Mouse (Mus musculus): ENCODE results near the gene St3gal4. TPM values are rescaled to one million over a fixed set of nuclear protein-coding genes. Genes with fewer than 3 reads are reported as not detected.

Gene St3gal4
- total RNA-seq, 2 experiments from 2014 or later, result 24.1 to 26.0 TPM

- peak in 1 of 2 experiments; percentile 43 for DNase-seq
These were observed 9.9 kb upstream of the St3gal4 start for GRCm38 (mm10) chr9:35128995-35129418.

GRCm38 (mm10) chr9:35128564-35128963, 9.5 kb upstream of the St3gal4 start:
- DNase-seq, result no peak

- no peak for DNase-seq
These were observed 8.5 kb upstream of the St3gal4 start for GRCm38 (mm10) chr9:35127561-35127960.

- peak; percentile 65 to 79 for DNase-seq
These were observed 8.1 kb upstream of the St3gal4 start for GRCm38 (mm10) chr9:35127147-35127546.

GRCm38 (mm10) chr9:35124678-35124955, 5.5 kb upstream of the St3gal4 start:
- DNase-seq, result no peak

DNA sequence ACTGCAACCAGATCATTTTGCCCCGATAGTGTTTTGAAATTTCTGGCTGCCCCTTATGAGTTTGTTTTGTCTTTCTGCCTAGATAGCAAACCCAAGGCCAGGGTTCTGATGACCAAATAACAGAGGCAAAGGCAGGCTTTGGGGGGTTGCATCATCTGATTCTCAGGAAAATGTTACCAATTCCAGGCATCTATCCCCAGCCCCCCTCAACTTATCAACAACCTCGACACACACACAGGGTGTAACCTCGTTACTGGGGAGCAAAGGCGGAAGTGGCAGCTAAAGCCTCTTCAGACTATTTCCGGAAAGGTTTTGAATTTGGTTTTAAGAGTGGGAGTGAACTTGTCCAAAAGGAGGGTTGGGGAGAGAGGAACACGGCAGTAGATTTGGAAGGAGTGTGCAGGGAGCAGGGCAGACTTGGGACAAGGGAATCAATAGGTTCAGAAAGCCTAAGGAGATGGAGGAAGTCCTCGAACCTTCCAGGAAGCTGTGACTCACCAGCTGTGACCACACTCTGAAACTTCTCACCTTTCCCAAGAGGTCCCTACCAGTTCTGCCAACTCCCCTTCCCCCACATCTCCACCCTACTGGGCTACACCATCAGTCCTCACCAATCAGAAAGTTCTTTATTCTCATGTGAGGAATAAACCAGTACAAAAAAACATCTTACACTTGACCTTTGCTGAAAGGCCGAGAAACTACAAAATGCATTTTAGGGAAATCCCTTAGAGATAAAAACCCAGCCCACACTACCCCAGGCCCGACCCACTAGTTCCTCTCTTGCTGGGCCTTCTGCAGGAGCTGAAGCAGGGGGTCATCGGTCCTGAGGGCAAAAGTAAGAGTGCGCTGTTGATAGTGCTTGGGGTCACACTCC, 5.0 kb upstream of the St3gal4 start:
- peak; percentile 39 to 45 for DNase-seq

GRCm38 (mm10) chr9:35123456-35123803, 4.4 kb upstream of the St3gal4 start:
- DNase-seq, result no peak

- DNase-seq, result no peak
These were observed 3.6 kb upstream of the St3gal4 start for GRCm38 (mm10) chr9:35122551-35123266.

GRCm38 (mm10) chr9:35118563-35118962, 505 bp downstream of the St3gal4 start:
- DNase-seq, result no peak

DNA sequence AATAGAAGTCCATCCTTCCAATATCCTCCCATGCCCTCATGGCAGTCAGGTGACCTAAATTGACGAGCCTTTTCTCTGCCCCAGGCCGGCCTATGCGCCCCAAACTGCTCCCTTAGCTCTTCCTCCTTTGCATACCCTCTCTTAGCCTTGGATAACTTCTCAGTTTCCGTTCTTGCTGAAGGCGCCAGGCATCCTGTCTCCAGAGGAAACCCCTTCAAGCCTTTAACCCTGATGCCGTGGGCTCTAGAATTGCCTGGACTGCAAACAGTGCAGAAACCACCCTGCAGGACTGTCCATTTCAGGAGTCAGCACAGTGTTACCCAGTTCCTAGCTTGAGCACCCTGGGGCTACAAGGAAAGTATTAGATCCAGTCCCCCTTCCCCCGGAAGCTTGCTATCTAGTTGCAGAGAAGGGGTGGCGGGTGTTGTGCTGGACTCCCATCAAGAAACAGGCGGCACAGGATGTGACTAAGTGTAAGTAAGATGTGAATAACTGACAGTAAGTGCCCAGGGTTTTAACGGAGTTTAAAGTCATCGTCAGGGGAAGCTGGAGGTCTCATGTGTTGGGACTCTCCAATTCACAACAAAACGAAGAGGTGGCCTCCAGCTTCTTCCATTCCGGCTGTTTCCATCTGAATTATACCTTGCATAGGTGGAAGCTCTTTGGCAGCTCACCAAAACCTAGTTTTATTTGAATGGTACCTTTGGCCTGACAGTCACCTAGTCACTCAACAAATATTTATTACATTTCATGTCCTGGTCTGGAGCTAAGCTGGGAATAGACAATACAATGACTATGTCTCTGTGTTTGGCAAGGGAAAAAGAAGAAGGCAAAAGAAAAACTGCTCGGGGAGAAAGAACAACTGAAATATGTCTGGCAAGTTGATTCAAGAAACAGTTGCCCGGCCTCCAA, 1.4 kb downstream of the St3gal4 start:
- peak; percentile 76 to 80 for DNase-seq

- peak; percentile 86 to 91 for DNase-seq
These were observed 2.4 kb downstream of the St3gal4 start for GRCm38 (mm10) chr9:35116391-35117381.

GRCm38 (mm10) chr9:35115804-35116203, 3.3 kb downstream of the St3gal4 start:
- no peak for DNase-seq

GRCm38 (mm10) chr9:35115299-35115698, 3.8 kb downstream of the St3gal4 start:
- no peak for DNase-seq

- DNase-seq, result no peak
These were observed 4.8 kb downstream of the St3gal4 start for GRCm38 (mm10) chr9:35114234-35114633.

- DNase-seq, result peak; percentile 58 to 76
These were observed 7.0 kb downstream of the St3gal4 start for GRCm38 (mm10) chr9:35111941-35112595.

GRCm38 (mm10) chr9:35111446-35111845, 7.6 kb downstream of the St3gal4 start:
- no peak for DNase-seq

GRCm38 (mm10) chr9:35110567-35110966, 8.5 kb downstream of the St3gal4 start:
- DNase-seq, result peak in 1 of 2 experiments; percentile 33

DNA sequence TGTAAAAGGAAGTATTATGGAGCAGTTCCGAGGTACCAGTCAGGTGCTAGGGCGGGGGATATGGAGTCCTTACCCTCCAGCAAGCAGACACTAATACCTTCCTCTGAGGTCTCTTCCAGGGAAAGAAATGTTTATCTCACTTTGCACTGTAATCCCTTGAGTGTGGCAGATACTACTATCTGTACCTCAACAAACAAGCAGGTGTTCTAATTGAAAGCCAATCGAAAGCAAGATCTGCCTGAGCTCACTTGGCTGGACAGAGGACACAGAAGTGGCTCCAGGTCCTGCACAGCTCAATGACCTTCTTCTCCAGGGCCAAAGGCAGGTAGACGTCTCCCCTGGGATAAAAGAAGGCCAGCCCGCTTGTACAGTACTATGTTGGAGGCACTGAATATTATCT, 9.0 kb downstream of the St3gal4 start:
- DNase-seq, result no peak

DNA sequence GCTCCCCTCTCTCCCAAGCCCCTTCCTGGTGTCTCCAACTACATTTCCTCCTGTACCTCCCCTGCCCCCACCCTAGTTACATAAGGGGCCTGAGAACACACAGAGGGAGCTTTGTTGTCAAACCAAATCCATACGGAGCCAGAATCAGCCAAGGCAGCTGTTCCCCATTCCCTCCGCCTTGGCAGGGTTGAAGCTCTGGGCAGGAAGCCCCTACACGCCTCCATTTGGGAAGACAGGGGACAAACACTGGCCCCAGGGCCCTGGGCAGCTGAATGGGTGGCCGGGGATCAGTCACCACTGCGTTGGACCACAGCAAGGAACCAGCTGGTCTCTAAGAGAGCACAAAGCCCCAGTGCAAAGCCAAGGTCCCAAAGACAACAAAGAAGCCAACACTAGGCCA, 10.2 kb downstream of the St3gal4 start:
- peak; percentile 81 to 88 for DNase-seq

DNA sequence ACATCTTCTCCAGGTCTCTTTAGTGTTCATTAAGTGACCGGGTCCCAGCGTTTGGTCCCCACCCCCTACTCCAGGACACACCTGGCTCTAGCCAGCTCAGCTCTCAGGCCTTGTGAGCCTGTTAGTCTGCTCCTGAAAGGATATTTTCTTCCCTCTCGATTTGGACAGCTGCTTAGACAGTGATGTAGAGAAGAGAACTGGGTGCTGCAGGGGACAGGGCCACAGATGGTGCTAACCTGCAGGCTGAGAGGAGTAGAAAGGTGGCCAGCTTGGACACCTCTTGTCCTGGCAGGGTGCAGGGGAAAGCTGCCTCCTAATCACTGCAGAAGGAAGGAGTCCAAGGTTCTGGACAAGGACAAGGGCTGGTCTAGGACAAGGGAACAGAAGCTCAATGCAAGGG, 11.0 kb downstream of the St3gal4 start:
- DNase-seq, result no peak

DNA sequence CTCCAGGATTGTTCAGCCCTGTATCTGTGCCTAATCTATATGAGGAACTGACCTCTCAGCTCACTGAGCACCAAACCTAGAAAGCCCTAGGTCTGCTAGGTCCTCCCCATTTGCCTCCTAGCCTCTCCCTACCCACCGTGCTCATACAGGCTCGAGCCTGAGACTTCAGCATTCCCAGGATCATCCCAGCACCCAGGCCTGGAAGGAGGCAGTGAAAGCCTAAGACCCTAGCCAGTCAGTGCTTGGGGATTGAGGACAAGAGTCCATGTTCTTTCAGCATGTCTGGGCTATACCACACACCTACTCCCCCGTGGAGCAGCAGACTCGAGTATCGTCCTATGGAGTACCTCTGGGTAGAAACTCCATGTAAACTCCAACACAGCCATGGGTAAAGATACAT, 11.7 kb downstream of the St3gal4 start:
- DNase-seq, result no peak
